Mouse (Mus musculus) liver, adult 2 months (tissue): ENCODE results near the gene Lypla2. TPM values are rescaled to one million over a fixed set of nuclear protein-coding genes. Genes with fewer than 3 reads are reported as not detected.

ENCODE experiments used
- DNase-seq: peaks from one replicate; pipeline ENCODE4 v3.0.0-alpha.2; 2011; ENCODE audit warnings: low read depth, low spot score; ENCODE audit errors: extremely low read depth
- H3K27ac ChIP-seq: fragments of 200-500 bp; replicated peaks from 2 replicates; pipeline ENCODE4 v1.5.1; 2012; ENCODE audit warnings: low read depth, mild to moderate bottlenecking, control low read depth, inconsistent platforms, low read length; ENCODE audit not compliant: insufficient read depth
- H3K27me3 ChIP-seq: fragments of 200-500 bp; 2 replicates; pipeline ENCODE4 v1.6.1; 2012; ENCODE audit warnings: mild to moderate bottlenecking, moderate library complexity, low read length, inconsistent platforms; ENCODE audit not compliant: control insufficient read depth, insufficient read depth
- H3K36me3 ChIP-seq: fragments of 200-500 bp; 2 replicates; pipeline ENCODE4 v1.6.1; 2012; ENCODE audit warnings: low read length, inconsistent platforms; ENCODE audit not compliant: control insufficient read depth, insufficient read depth
- H3K4me1 ChIP-seq: fragments of 200-500 bp; 2 replicates; pipeline ENCODE4 v1.6.1; 2011; ENCODE audit warnings: low read length; ENCODE audit not compliant: control insufficient read depth, insufficient read depth
- H3K4me3 ChIP-seq: fragments of 200-500 bp; 2 replicates; pipeline ENCODE4 v1.5.1; 2011; ENCODE audit warnings: low read depth, mild to moderate bottlenecking, control low read depth, low read length, moderate library complexity; ENCODE audit not compliant: insufficient read depth
- H3K79me2 ChIP-seq: fragments of 200-500 bp; 2 replicates; pipeline ENCODE4 v1.6.1; 2012; ENCODE audit warnings: inconsistent platforms, mild to moderate bottlenecking, low read length, moderate library complexity; ENCODE audit not compliant: control insufficient read depth, insufficient read depth
- H3K9ac ChIP-seq: fragments of 200-500 bp; 2 replicates; pipeline ENCODE4 v1.6.1; 2012; ENCODE audit warnings: low read depth, mild to moderate bottlenecking, control low read depth, inconsistent platforms, low read length
- CTCF ChIP-seq: fragments of 200-500 bp; IDR thresholded peaks from 2 replicates; pipeline ENCODE4 v1.5.1; 2011; ENCODE audit warnings: low read depth, low read length, control low read depth
- POLR2A ChIP-seq: fragments of 200-500 bp; IDR thresholded peaks from 2 replicates; pipeline ENCODE4 v1.6.1; 2011; ENCODE audit warnings: low read length, control low read depth; ENCODE audit not compliant: insufficient read depth; ENCODE audit errors: extremely low read depth
- WGBS: fragments of 180-500 bp; shearing (Covaris S2); methylation state at CpG from one replicate; pipeline ENCODE4 v1.1.7; 2018; 5-methylcytosine and 5-hydroxymethylcytosine counted together
- polyA plus RNA-seq: library from polyadenylated mRNA; depleted of rRNA; stranded (reverse); fragments of >200 nt; gene quantifications from 2 replicates; pipeline ENCODE4 v1.2.3, GENCODE M21; 2012
- total RNA-seq: library from RNA; depleted of rRNA; stranded (reverse); fragments of >200 nt; gene quantifications from 2 replicates; pipeline ENCODE4 v1.2.3, GENCODE M21; 2014

Lypla2 gene
- total and polyA plus RNA-seq, 2 experiments, result 21.8 to 116 TPM

- whole genome bisulfite sequencing, result 80% methylated on average over 5 of the region's 5 CpGs
- no peak overlapping the region for H3K27ac ChIP-seq
- peaks cover 17% of the 10 kb centered on the region; the same call in 1 of the 2 replicates for H3K36me3 ChIP-seq
- H3K4me1 ChIP-seq, result no peaks in the 10 kb centered on the region
- no peak for TF ChIP-seq POLR2A
- no peak for TF ChIP-seq CTCF
- no peak for DNase-seq
- H3K79me2 ChIP-seq, result no peaks in the 10 kb centered on the region
- H3K9ac ChIP-seq, result no peak overlapping the region
- no peaks in the 10 kb centered on the region for H3K27me3 ChIP-seq
- no peak overlapping the region for H3K4me3 ChIP-seq
These were observed 36.9 kb downstream of the Lypla2 start for GRCm38 (mm10) chr4:135935502-135935901.

- Histone ChIP-seq H3K27me3 (no peaks in the 10 kb centered on the region), H3K79me2 (no peaks in the 10 kb centered on the region), H3K9ac (no peak overlapping the region), H3K4me1 (no peaks in the 10 kb centered on the region), H3K4me3 (no peak overlapping the region), H3K36me3 (peaks cover 17% of the 10 kb centered on the region), H3K27ac (no peak overlapping the region)
- 87% methylated on average over 12 of the region's 12 CpGs for WGBS
- TF ChIP-seq CTCF (no peak), POLR2A (no peak)
- DNase-seq, result no peak
These were observed 37.5 kb downstream of the Lypla2 start for GRCm38 (mm10) chr4:135934708-135935500.

DNA sequence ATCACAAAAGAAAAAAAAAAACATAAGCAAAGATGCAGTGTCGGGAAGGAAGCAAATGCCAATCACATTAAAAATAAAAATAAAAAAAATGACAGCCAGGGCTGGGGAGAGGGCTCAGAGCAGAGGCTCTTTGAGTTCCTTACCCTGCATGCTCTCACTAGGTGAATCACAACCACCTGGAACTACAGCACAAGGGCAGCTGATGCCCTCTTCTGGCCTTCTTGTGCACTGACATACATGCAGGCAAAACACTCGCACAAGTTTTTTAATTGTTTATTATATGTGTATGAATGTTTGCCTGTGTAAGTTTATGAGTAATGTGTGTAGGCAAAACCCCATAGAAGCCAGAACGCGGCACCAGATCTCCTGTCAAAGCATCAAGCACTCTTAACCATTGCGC, 40.6 kb downstream of the Lypla2 start:
- H3K79me2 ChIP-seq, result no peaks in the 10 kb centered on the region
- DNase-seq, result no peak
- TF ChIP-seq CTCF (peak; percentile 65; the same call in 1 of the 2 replicates), POLR2A (no peak)
- H3K4me1 ChIP-seq, result no peaks in the 10 kb centered on the region
- no peak overlapping the region for H3K27ac ChIP-seq
- 71% methylated on average over 5 of the region's 5 CpGs for WGBS
- peaks cover 8% of the 10 kb centered on the region for H3K36me3 ChIP-seq
- no peak overlapping the region for H3K4me3 ChIP-seq
- H3K9ac ChIP-seq, result no peak overlapping the region
- H3K27me3 ChIP-seq, result no peaks in the 10 kb centered on the region

- no peak overlapping the region for H3K27ac ChIP-seq
- H3K79me2 ChIP-seq, result no peaks in the 10 kb centered on the region
- no peak for DNase-seq
- H3K9ac ChIP-seq, result no peak overlapping the region
- WGBS, result 95% methylated on average over 8 of the region's 8 CpGs
- no peak overlapping the region for H3K4me3 ChIP-seq
- H3K36me3 ChIP-seq, result peaks cover 13% of the 10 kb centered on the region
- no peaks in the 10 kb centered on the region for H3K27me3 ChIP-seq
- TF ChIP-seq CTCF (no peak), POLR2A (no peak)
- no peaks in the 10 kb centered on the region for H3K4me1 ChIP-seq
These were observed 42.2 kb downstream of the Lypla2 start for GRCm38 (mm10) chr4:135930239-135930638.

DNA sequence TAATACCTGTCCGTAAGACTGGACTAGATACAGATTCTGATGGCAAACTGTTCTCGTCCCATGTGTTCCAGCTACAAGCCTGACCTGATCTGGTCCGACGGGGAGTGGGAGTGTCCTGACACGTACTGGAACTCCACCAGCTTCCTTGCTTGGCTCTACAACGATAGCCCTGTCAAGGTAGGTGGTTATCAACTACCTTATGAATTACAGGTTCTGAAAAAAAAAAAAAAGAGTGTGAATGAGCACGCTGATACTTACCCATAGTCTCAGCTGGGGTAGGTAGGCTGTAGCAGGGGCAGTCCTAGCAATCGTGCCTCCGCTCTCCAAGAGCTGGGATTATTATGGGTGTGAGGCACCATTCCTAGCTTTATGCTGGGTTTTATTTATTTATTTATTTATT, 42.6 kb downstream of the Lypla2 start:
- H3K4me3 ChIP-seq, result no peak overlapping the region
- WGBS, result 82% methylated on average over 9 of the region's 9 CpGs
- TF ChIP-seq CTCF (no peak), POLR2A (no peak)
- H3K36me3 ChIP-seq, result peaks cover 13% of the 10 kb centered on the region
- no peaks in the 10 kb centered on the region for H3K4me1 ChIP-seq
- no peak for DNase-seq
- H3K9ac ChIP-seq, result no peak overlapping the region
- H3K79me2 ChIP-seq, result no peaks in the 10 kb centered on the region
- no peaks in the 10 kb centered on the region for H3K27me3 ChIP-seq
- no peak overlapping the region for H3K27ac ChIP-seq

DNA sequence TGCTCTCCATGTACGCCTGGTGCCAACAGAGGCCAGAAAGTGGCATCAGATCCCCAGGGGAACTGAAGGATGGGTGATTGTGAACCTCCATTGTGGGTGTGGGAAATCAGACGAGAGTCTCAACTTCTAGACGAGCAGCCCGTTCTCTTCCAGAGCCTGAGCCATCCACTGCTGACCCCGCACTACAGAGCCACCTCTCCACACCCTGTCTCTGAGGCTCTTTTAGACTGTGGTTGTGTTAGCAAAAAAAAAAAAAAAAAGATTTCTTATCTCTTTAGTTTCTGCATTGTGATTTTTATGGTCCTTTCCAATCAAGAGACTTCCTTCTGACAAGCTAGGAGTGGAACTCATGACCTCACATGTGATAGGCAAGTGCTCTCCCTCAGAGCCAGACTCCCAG, 43.0 kb downstream of the Lypla2 start:
- no peak for DNase-seq
- Histone ChIP-seq H3K27ac (no peak overlapping the region), H3K27me3 (no peaks in the 10 kb centered on the region), H3K9ac (no peak overlapping the region), H3K4me1 (no peaks in the 10 kb centered on the region), H3K79me2 (no peaks in the 10 kb centered on the region), H3K36me3 (peaks cover 13% of the 10 kb centered on the region), H3K4me3 (no peak overlapping the region)
- WGBS, result 93% methylated on average over 5 of the region's 5 CpGs
- TF ChIP-seq POLR2A, result no peak
- no peak for TF ChIP-seq CTCF
